Mouse (Mus musculus) ES-E14 (cell line): ENCODE results near the gene Chaf1a. TPM values are rescaled to one million over a fixed set of nuclear protein-coding genes. Genes with fewer than 3 reads are reported as not detected.
A peak's percentile ranks its signal among the peaks of the same experiment; 100 is the strongest.

Experiments
- DNase-seq: peaks from one replicate; pipeline ENCODE4 v3.0.0-alpha.2; 2013; ENCODE audit warnings: low read depth, low spot score
- H3K27ac ChIP-seq: 2 replicates; pipeline ENCODE4 v1.5.1; 2012; ENCODE audit warnings: low read depth, mild to moderate bottlenecking, low read length, moderate library complexity, mixed read lengths; ENCODE audit not compliant: poor library complexity, insufficient read depth, severe bottlenecking
- H3K36me3 ChIP-seq: 2 replicates; pipeline ENCODE4 v1.6.1; 2012; ENCODE audit warnings: mild to moderate bottlenecking, low read length, moderate library complexity, mixed read lengths; ENCODE audit not compliant: control insufficient read depth, poor library complexity, insufficient read depth, severe bottlenecking
- H3K4me1 ChIP-seq, 2 experiments: fragments of 150-350 bp in 1 of 2; sonication (generic) in 1 of 2; 2 replicates each; pipeline ENCODE4 v1.6.1; 2012; ENCODE audit warnings: low read length in 2 of 2, mild to moderate bottlenecking in 1 of 2, mixed read lengths in 1 of 2; ENCODE audit not compliant: control insufficient read depth in 2 of 2, insufficient read depth in 2 of 2, poor library complexity in 1 of 2
- H3K4me3 ChIP-seq, 2 experiments: fragments of 150-350 bp in 1 of 2; sonication (generic) in 1 of 2; 2 replicates each; pipeline ENCODE4 v1.5.1; 2012; ENCODE audit warnings: low read length in 2 of 2, low read depth in 1 of 2, mild to moderate bottlenecking in 1 of 2, mixed read lengths in 1 of 2; ENCODE audit not compliant: insufficient read depth in 1 of 2, poor library complexity in 1 of 2, severe bottlenecking in 1 of 2
- H3K9ac ChIP-seq: 2 replicates; pipeline ENCODE4 v1.6.1; 2012; ENCODE audit warnings: low read depth, mild to moderate bottlenecking, low read length, mixed read lengths; ENCODE audit not compliant: poor library complexity, insufficient read depth, severe bottlenecking
- H3K9me3 ChIP-seq: fragments of 150-350 bp; sonication (generic); 2 replicates; pipeline ENCODE4 v1.6.1; 2012; ENCODE audit warnings: low read depth, mild to moderate bottlenecking, low read length; ENCODE audit not compliant: control insufficient read depth, insufficient read depth
- CHD2 ChIP-seq: IDR thresholded peaks from 2 replicates; pipeline ENCODE4 v1.6.1; 2014; ENCODE audit warnings: mild to moderate bottlenecking, low read depth, low read length, inconsistent platforms
- HCFC1 ChIP-seq: IDR thresholded peaks from 2 replicates; pipeline ENCODE4 v1.6.1; 2012; ENCODE audit warnings: low read length, inconsistent platforms, borderline replicate concordance; ENCODE audit not compliant: insufficient read depth
- MAFK ChIP-seq: IDR thresholded peaks from 2 replicates; pipeline ENCODE4 v1.6.1; 2014; ENCODE audit warnings: mild to moderate bottlenecking, low read depth, low read length, inconsistent platforms; ENCODE audit not compliant: insufficient read depth
- ZC3H11A ChIP-seq: IDR thresholded peaks from 2 replicates; pipeline ENCODE4 v1.6.1; 2012; ENCODE audit warnings: low read depth, mild to moderate bottlenecking, inconsistent platforms, low read length, borderline replicate concordance
- ZNF384 ChIP-seq: IDR thresholded peaks from 2 replicates; pipeline ENCODE4 v1.6.1; 2012; ENCODE audit warnings: low read depth, low read length, inconsistent platforms
- in situ Hi-C, 2 experiments: fragments of 600-800 bp; cut with MboI; formaldehyde crosslinking; loops; one replicate each; pipeline ENCODE4 v1.15.1; 2025; ENCODE audit warnings: low sequenced_read_pairs in 2 of 2, inconsistent platforms in 1 of 2; ENCODE audit not compliant: unreplicated experiment in 2 of 2
- total RNA-seq: library from RNA; depleted of rRNA; stranded (reverse); fragments of 300-350 nt; gene quantifications from 2 replicates; pipeline ENCODE4 v1.2.3, GENCODE M21; 2012

The Chaf1a gene
- total RNA-seq, 1 experiment: 48.3 TPM

GRCm38 (mm10) chr17:56078880-56079795, 38.9 kb downstream of the Chaf1a start, which contains the start of gene Hdgfl2:
Gene Hdgfl2 (plus strand): TSS chr17:56079634.
- DNase-seq: peak; percentile 100
- H3K4me3 ChIP-seq: peak within 1 kb of the TSS; percentile 95 to 97
- H3K9ac ChIP-seq: peak within 1 kb of the TSS; percentile 93
- peaks cover 12% of the 10 kb centered on the region for H3K36me3 ChIP-seq
- H3K9me3 ChIP-seq: no peaks in the 10 kb centered on the region
- TF ChIP-seq HCFC1 (no peak), CHD2 (peak; percentile 88)
- in situ Hi-C loops: no loop called here
- H3K27ac ChIP-seq: peak within 1 kb of the TSS; percentile 15; the same call in 1 of the 2 replicates
- H3K4me1 ChIP-seq: peaks cover 0 to 8% of the 10 kb centered on the region in 2 experiments; a peak in 2 of 4 replicates

GRCm38 (mm10) chr17:56079921-56080320, 39.7 kb downstream of the Chaf1a start:
- Histone ChIP-seq H3K9ac (peak overlapping the region; percentile 93), H3K36me3 (peaks cover 12% of the 10 kb centered on the region), H3K4me3 (peak overlapping the region; percentile 95 to 97), H3K9me3 (no peaks in the 10 kb centered on the region), H3K27ac (no peak overlapping the region), H3K4me1 (peaks cover 0 to 8% of the 10 kb centered on the region in 2 experiments; a peak in 2 of 4 replicates)
- in situ Hi-C loops: no loop called here
- no peak for TF ChIP-seq ZC3H11A
- no peak for TF ChIP-seq CHD2
- no peak for TF ChIP-seq ZNF384
- no peak for TF ChIP-seq MAFK
- no peak for TF ChIP-seq HCFC1
- DNase-seq: no peak

GRCm38 (mm10) chr17:56080781-56081585, 40.7 kb downstream of the Chaf1a start:
- peaks cover 16% of the 10 kb centered on the region for H3K36me3 ChIP-seq

GRCm38 (mm10) chr17:56092312-56092711, 52.1 kb downstream of the Chaf1a start:
- H3K9me3 ChIP-seq: no peaks in the 10 kb centered on the region
- no peak for DNase-seq
- in situ Hi-C loops: no loop called here
- H3K4me1 ChIP-seq: no peaks in the 10 kb centered on the region
- no peak overlapping the region for H3K9ac ChIP-seq
- H3K4me3 ChIP-seq: no peak overlapping the region
- no peak overlapping the region for H3K27ac ChIP-seq
- H3K36me3 ChIP-seq: peaks cover 30% of the 10 kb centered on the region
- peak; percentile 98 for TF ChIP-seq ZNF384
- no peak for TF ChIP-seq ZC3H11A

More at GRCm38 (mm10) chr17:56080781-56081585, 40.7 kb downstream of the Chaf1a start:
- Histone ChIP-seq H3K9ac (peak overlapping the region; percentile 93), H3K4me3 (peak overlapping the region; percentile 95 to 97), H3K27ac (no peak overlapping the region), H3K9me3 (no peaks in the 10 kb centered on the region), H3K4me1 (peaks cover 0 to 7% of the 10 kb centered on the region in 2 experiments; a peak in 2 of 4 replicates)
- in situ Hi-C loops: no loop called here
- peak; percentile 82 for DNase-seq
- TF ChIP-seq MAFK: no peak
- peak; percentile 86 for TF ChIP-seq CHD2
- no peak for TF ChIP-seq HCFC1
- no peak for TF ChIP-seq ZC3H11A
- no peak for TF ChIP-seq ZNF384
